Mouse (Mus musculus) G1E (cell line): ENCODE measurements around the gene Tjp3. TPM values are rescaled to one million over a fixed set of nuclear protein-coding genes. Genes with fewer than 3 reads are reported as not detected.

Source experiments
- ATAC-seq: 2 replicates; pipeline ENCODE4 v1.8.0; 2016; ENCODE audit warnings: mild to moderate bottlenecking; ENCODE audit not compliant: insufficient number of reproducible peaks, poor library complexity, low FRiP score, severe bottlenecking; ENCODE audit errors: extremely low read depth
- DNase-seq: peaks from one replicate; pipeline ENCODE4 v3.0.0; 2012; ENCODE audit warnings: low spot score
- H3K27me3 ChIP-seq: 2 replicates; pipeline ENCODE4 v1.6.1; 2012; ENCODE audit warnings: mild to moderate bottlenecking, low read length, inconsistent platforms; ENCODE audit not compliant: insufficient read depth
- H3K36me3 ChIP-seq: replicated peaks from 2 replicates; pipeline ENCODE3; 2012; ENCODE audit warnings: mild to moderate bottlenecking, inconsistent platforms
- H3K4me1 ChIP-seq: 2 replicates; pipeline ENCODE4 v1.6.1; 2012; ENCODE audit warnings: low read depth, low read length, inconsistent platforms, mixed read lengths; ENCODE audit not compliant: insufficient read depth
- H3K4me3 ChIP-seq: 2 replicates; pipeline ENCODE4 v1.5.1; 2012; ENCODE audit warnings: low read depth, mild to moderate bottlenecking, inconsistent platforms, low read length, moderate library complexity, mixed read lengths
- H3K9me3 ChIP-seq: replicated peaks from 2 replicates; pipeline ENCODE4 v1.6.1; 2012; ENCODE audit warnings: inconsistent platforms
- CTCF ChIP-seq: IDR thresholded peaks from 2 replicates; pipeline ENCODE4 v1.5.1; 2012; ENCODE audit warnings: low read depth, low read length, inconsistent platforms, mixed read lengths
- GATA1 ChIP-seq: IDR thresholded peaks from 2 replicates; pipeline ENCODE4 v1.6.1; 2012; ENCODE audit warnings: borderline replicate concordance, low read length, inconsistent platforms, mixed read lengths
- GATA2 ChIP-seq: IDR thresholded peaks from 2 replicates; pipeline ENCODE4 v1.6.1; 2012; ENCODE audit warnings: low read depth, low read length, inconsistent platforms, borderline replicate concordance
- POLR2AphosphoS5 ChIP-seq: IDR thresholded peaks from 2 replicates; pipeline ENCODE4 v1.6.1; 2012; ENCODE audit warnings: low read depth, low read length, inconsistent platforms; ENCODE audit not compliant: insufficient replicate concordance
- TAL1 ChIP-seq: conservative IDR thresholded peaks from 2 replicates; pipeline ENCODE4 v1.6.1; 2012; ENCODE audit warnings: low read depth, low read length, inconsistent platforms, mixed read lengths
- polyA plus RNA-seq: library from polyadenylated mRNA; stranded (reverse); fragments of >175 nt; gene quantifications from 2 replicates; pipeline ENCODE4 v1.2.3, GENCODE M21; 2012
- total RNA-seq, 2 experiments: library from RNA; stranded (forward) in 1 of 2; stranded (reverse) in 1 of 2; fragments of 200-1000 nt in 1 of 2; fragments of >200 nt in 1 of 2; fragmentation: Nextera tagmentation in 1 of 2; gene quantifications; 2 replicates each; pipeline ENCODE4 v1.2.3; 2014 to 2017

Gene Tjp3
- total and polyA plus RNA-seq, 3 experiments = 1.4 to 1.8 TPM; not detected in 1

- peaks cover 20% of the 10 kb centered on the region for H3K36me3 ChIP-seq
- H3K4me1 ChIP-seq = peaks cover 20% of the 10 kb centered on the region
- ATAC-seq (no peak), DNase-seq (no peak)
- 0 out of 2 replicates have a peak, but pooled peaks cover 2% of the 10 kb centered on the region for H3K9me3 ChIP-seq
- no peak overlapping the region for H3K4me3 ChIP-seq
- H3K27me3 ChIP-seq = peaks cover 39% of the 10 kb centered on the region; the same call in 1 of the 2 replicates
- TF ChIP-seq GATA1 = no peak
- TF ChIP-seq POLR2AphosphoS5 = no peak
- no peak for TF ChIP-seq CTCF
- TF ChIP-seq TAL1 = no peak
- TF ChIP-seq GATA2 = no peak
Observed at GRCm38 (mm10) chr10:81277676-81278075, 13.7 kb downstream of the Tjp3 start.

- Histone ChIP-seq H3K36me3 (peaks cover 54% of the 10 kb centered on the region), H3K27me3 (peaks cover 9% of the 10 kb centered on the region; the same call in 1 of the 2 replicates), H3K9me3 (0 out of 2 replicates have a peak, but pooled peaks cover 2% of the 10 kb centered on the region), H3K4me3 (no peak overlapping the region), H3K4me1 (peaks cover 19% of the 10 kb centered on the region)
- no peak for ATAC-seq
- TF ChIP-seq POLR2AphosphoS5 = no peak
- TF ChIP-seq TAL1 = no peak
- TF ChIP-seq CTCF = no peak
- no peak for TF ChIP-seq GATA2
- DNase-seq = no peak
Observed at GRCm38 (mm10) chr10:81273842-81274241, 17.5 kb downstream of the Tjp3 start.

- Histone ChIP-seq H3K36me3 (peaks cover 56% of the 10 kb centered on the region), H3K27me3 (peaks cover 4% of the 10 kb centered on the region; the same call in 1 of the 2 replicates), H3K4me1 (peaks cover 30% of the 10 kb centered on the region), H3K4me3 (no peak overlapping the region; the same call in 1 of the 2 replicates), H3K9me3 (0 out of 2 replicates have a peak, but pooled peaks cover 2% of the 10 kb centered on the region)
- TF ChIP-seq TAL1 (no peak), POLR2AphosphoS5 (no peak), GATA2 (no peak), GATA1 (no peak), CTCF (no peak)
- DNase-seq (no peak), ATAC-seq (no peak)
Observed at GRCm38 (mm10) chr10:81272356-81272755, 19.0 kb downstream of the Tjp3 start.

DNA sequence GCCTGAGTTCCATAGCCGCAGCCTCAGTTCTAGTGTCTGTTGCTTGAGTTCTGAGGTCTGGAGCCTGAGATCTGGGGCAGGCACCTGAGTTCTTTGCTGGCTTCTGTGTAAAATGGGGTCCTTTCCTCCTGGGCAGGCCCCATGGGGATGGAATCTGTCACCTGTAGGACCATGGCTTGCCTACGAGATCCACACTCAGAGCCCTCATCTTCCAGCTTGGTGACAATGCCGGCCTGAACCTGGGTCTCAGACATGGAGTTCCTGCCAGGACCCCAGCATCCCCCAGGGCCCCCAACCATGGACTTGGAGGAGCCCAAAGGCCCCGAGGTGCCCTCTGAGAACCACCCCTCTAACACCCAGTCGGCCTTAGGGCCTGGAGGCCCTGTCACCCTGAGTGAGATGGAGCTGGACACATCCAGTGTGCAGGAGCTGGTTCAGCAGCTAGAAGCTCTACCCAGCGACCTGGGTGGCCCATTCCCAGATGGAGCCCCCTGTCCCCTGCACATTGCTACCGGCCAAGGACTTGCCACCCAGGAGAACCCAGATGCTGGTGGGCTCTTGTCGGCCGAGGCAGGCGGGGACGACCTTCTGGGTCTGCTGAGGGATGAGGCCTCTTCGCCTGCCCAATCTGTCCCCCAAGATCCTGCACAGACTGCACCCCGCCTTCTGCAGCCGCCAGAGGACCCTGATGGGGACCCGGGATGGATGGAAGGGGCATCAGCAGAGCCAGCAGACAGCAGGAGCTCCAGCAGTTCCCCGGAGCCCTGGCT is 22.6 kb downstream of the Tjp3 start:
- Histone ChIP-seq H3K9me3 (no peaks in the 10 kb centered on the region), H3K4me3 (peak overlapping the region; percentile 87), H3K36me3 (peaks cover 69% of the 10 kb centered on the region), H3K27me3 (no peaks in the 10 kb centered on the region), H3K4me1 (peaks cover 51% of the 10 kb centered on the region)
- ATAC-seq (no peak), DNase-seq (no peak)
- no peak for TF ChIP-seq POLR2AphosphoS5
- no peak for TF ChIP-seq CTCF
- no peak for TF ChIP-seq GATA1
- TF ChIP-seq GATA2 = no peak
- no peak for TF ChIP-seq TAL1

GRCm38 (mm10) chr10:81268056-81268455 is 23.3 kb downstream of the Tjp3 start:
- TF ChIP-seq POLR2AphosphoS5 (no peak), TAL1 (no peak), GATA1 (no peak), CTCF (no peak), GATA2 (no peak)
- H3K4me1 ChIP-seq = peaks cover 58% of the 10 kb centered on the region
- peak overlapping the region; percentile 87 for H3K4me3 ChIP-seq
- ATAC-seq (peak; percentile 52; the same call in 1 of the 2 replicates), DNase-seq (peak; percentile 84)
- H3K9me3 ChIP-seq = no peaks in the 10 kb centered on the region
- H3K27me3 ChIP-seq = no peaks in the 10 kb centered on the region
- H3K36me3 ChIP-seq = peaks cover 69% of the 10 kb centered on the region

GRCm38 (mm10) chr10:81266211-81267105 is 24.9 kb downstream of the Tjp3 start, which contains the start of the genes Mrpl54 and Apba3:
TSS of gene Mrpl54 (minus strand) at chr10:81266934.
TSS of gene Apba3 (plus strand) at chr10:81266960.
- peak; percentile 80 for ATAC-seq
- peaks cover 55% of the 10 kb centered on the region for H3K4me1 ChIP-seq
- TF ChIP-seq TAL1 (no peak), GATA2 (no peak)
- peak; percentile 96 for DNase-seq
- H3K27me3 ChIP-seq = no peaks in the 10 kb centered on the region
- H3K4me3 ChIP-seq = peak within 1 kb of the TSS; percentile 87
- H3K36me3 ChIP-seq = peaks cover 69% of the 10 kb centered on the region
- no peaks in the 10 kb centered on the region for H3K9me3 ChIP-seq
